Mouse (Mus musculus) heart, postnatal 36 days (tissue): ENCODE data around the gene Tnfrsf23. TPM values are rescaled to one million over a fixed set of nuclear protein-coding genes. Genes with fewer than 3 reads are reported as not detected.

Experiments
- total RNA-seq, 2 experiments: library from RNA; stranded (reverse); gene quantifications; 2 replicates each; pipeline ENCODE4 v1.2.3; 2021

Gene Tnfrsf23
- total RNA-seq, 2 experiments from 2014 or later, result 1.4 to 2.0 TPM

Other genes starting within 250 kb of the Tnfrsf23 start
- 10 to 100 TPM; 30.8 to 44.2 TPM for gene Cdkn1c, start 224.8 kb downstream of the Tnfrsf23 start, total RNA-seq
- gene Slc22a18, start 212.1 kb downstream of the Tnfrsf23 start, total RNA-seq, result under 1 TPM; 0.33 to 0.54 TPM
- not detected for gene Phlda2, start 182.7 kb downstream of the Tnfrsf23 start, total RNA-seq
- gene Nap1l4, start 136.8 kb downstream of the Tnfrsf23 start, total RNA-seq, result 100 to 1,000 TPM; 181 to 193 TPM
- gene Cars, start 85.8 kb downstream of the Tnfrsf23 start, total RNA-seq, result 10 to 100 TPM; 22.6 to 23.6 TPM
- gene Tnfrsf26, start 57.1 kb downstream of the Tnfrsf23 start, total RNA-seq, result under 1 TPM; 0.44 to 0.81 TPM
- 1 to 10 TPM; 1.5 to 2.3 TPM for gene Tnfrsf22, start 36.2 kb downstream of the Tnfrsf23 start, total RNA-seq
- 10 to 100 TPM; 19.6 to 26.1 TPM for gene Osbpl5, start 71.1 kb upstream of the Tnfrsf23 start, total RNA-seq
- not detected for gene Mrgprg, start 81.1 kb upstream of the Tnfrsf23 start, total RNA-seq
- gene Mrgpre, start 98.6 kb upstream of the Tnfrsf23 start, total RNA-seq, result 1 to 10 TPM; 1.2 to 1.4 TPM
- 1 to 10 TPM; 4.2 to 4.4 TPM for gene Nadsyn1, start 137.0 kb upstream of the Tnfrsf23 start, total RNA-seq
- 1 to 10 TPM; 5.6 to 6.2 TPM for gene Dhcr7, start 137.3 kb upstream of the Tnfrsf23 start, total RNA-seq
- not detected for gene Gm498, start 181.0 kb upstream of the Tnfrsf23 start, total RNA-seq